Mouse (Mus musculus) retina, postnatal 1 day (tissue): ENCODE measurements around the gene Rbak.
"Not testable (repeated sequence)": the region's sequence is repeated elsewhere in the genome, so short reads cannot be mapped to it uniquely, and the experiment has no call there.

Experiments
- DNase-seq: peaks from one replicate; pipeline ENCODE4 v3.0.0-alpha.2; 2012

The Rbak gene

DNA sequence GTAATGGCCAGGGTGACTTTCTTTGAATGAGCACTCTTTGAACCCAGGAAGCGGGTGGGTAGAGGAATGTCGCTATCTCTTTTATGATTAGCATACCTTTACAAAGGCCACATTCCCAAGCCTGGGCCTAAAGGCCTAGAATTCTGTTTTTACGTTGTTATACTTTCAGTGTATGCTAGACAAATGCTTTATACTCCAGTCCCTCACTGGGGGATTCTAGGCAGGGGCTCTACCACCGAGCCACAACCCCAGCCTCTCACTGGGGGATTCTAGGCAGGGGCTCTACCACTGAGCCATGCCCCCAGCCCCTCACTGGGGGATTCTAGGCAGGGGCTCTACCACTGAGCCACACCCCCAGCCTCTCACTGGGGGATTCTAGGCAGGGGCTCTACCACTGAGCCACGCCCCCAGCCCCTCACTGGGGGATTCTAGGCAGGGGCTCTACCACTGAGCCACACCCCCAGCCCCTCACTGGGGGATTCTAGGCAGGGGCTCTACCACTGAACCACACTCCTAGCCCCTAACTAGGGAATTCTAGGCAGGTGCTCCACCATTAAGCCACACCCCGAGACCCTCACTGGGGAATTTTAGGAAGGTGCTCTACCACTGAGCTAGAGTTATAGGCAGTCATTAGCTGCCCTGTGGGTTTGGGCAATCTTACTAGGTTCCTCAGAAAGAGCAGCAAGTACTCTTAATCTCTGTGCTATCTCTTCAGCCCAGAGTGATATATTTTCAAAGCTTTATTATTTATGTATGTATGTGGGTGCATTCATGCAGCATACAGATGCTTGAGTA, 46.2 kb downstream of the Rbak start:
- DNase-seq: not testable (repeated sequence)

DNA sequence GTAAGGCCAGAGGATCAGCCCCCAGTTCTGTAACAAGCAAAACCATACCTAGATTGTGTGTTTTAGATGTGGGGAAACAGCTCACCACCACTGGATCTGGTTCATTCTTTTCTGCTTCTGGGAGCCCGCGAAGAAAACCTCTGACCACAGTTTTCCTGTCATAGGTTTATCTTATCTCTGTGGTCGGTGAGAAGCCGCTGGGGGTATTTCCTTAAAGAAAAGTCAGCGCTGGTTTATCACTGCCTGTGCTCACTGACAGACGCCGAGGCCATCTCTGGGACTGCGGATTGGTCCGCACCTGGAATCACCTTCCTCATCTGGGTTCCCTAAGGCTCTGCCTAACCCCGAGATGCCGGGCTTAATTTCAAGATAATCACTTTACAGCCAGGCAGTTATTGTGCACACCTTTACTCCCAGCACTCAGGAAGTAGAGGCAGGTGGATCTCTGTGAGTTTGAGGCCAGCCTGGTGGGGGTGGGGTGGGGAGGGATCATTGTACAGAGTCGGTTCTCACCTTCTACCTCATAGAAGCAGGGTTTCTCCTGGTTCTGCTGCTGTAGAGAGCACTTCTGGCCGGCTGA, 47.5 kb downstream of the Rbak start:
- DNase-seq: no peak

DNA sequence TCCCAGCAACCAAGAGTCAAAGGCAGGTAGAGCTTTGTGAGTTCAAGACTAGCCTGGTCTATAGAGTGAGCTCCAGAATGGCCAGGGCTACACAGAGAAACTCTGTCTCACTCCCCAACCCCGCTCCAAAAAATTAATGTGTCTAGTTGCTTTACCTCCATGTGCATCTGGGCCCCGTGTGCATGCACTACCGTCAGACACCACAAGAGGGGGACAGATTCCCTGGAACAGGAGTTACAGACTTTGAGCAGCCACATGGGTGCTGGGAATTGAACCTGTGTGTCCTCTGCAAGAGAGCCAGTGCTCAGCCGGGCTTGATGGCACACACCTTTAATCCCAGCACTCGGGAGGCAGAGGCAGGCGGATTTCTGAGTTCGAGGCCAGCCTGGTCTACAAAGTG, 50.2 kb downstream of the Rbak start:
- DNase-seq: peak; percentile 34

DNA sequence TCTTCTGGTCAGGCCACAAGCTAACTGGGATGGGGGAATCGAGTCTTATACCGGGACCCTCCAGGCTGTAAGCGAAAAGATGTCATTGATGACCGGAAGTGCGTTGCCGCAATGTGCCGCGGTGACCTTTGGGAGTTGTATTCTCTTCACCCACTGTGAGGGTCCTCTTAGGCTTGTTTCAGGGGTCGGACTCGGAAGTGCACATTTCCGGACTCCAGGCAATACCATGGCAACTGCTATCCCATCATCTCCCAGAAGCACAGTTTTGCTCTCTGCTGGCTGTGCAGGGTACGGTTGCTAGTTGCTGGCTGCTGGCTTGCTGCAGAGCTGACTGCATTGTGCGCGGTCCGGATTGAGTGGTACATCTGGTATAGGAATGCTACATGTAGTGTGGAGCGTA, 51.5 kb downstream of the Rbak start:
- DNase-seq: no peak

DNA sequence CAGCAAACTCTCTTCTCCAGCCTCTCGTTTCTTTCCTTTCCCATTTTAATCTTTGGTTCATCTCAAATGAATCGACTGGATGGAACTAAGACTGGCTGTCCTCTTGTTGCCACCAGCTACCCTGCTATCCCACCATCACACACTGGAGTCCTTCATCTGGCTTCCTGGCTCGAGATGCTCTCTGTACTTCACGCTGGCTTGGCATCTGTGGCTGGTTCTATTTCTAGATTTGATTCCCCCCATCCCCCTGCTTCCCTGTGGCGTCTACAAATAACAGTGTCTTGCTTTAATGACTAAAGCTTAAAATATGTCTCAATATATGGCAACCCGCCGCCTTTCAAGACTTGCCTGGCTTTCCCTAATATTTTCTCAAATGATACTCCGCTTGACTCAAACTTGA, 52.7 kb downstream of the Rbak start:
- no peak for DNase-seq

DNA sequence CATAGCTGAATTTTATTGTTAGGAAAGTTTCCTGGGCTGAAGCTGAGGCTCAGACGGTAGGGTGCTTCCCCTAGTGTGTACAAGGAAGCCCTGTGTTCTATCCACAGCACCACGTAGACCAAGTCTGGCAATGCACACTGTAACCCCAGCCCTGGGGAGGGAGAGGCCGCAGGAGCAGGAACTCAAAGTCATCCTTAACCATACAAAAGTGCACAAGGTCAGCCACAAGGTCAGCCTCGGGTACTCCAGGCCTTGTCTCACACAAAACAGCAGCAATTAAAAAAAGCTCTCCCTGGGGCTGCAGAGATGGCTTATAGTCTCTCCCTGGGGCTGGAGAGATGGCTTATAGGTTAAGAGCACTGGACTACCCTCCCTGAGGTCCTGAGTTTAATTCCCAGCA, 53.7 kb downstream of the Rbak start:
- no peak for DNase-seq

DNA sequence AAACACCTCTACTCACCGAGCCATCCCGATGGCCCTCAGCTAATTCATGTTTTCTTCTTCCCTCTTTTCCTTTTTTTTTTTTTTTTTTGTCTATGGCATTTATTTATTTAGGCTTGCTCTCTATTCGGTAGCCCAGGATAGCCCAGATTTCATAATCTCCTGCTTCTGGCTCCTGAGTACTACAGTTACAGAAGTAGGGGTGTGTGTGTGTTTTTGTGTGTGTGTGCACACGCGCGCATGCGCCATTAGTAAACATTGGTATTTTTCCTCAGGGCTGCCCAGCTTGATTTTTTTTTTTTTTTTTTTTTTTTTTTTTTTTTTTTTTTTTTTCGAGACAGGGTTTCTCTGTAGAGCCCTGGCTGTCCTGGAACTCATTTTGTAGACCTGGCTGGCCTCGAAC, 54.5 kb downstream of the Rbak start:
- DNase-seq: no peak

DNA sequence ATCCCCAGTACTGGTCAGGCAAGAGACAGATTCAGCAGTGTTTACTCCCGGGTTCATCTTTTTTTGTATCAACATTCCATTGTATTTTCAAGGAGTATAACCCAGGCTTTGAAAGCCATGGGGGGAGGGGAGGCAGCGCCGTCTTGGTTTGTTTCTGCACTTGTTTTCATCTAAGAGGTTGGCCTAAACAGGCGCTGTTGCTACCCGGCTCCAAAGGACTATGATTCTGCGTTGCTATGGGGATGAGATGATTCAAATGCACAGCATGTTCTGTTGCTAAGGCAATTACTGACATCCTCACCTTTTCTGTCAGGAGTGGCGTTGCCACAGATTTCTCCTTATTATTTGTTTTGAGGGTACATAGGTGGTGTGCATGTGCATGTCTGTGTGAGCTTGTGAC, 55.0 kb downstream of the Rbak start:
- peak; percentile 19 for DNase-seq

DNA sequence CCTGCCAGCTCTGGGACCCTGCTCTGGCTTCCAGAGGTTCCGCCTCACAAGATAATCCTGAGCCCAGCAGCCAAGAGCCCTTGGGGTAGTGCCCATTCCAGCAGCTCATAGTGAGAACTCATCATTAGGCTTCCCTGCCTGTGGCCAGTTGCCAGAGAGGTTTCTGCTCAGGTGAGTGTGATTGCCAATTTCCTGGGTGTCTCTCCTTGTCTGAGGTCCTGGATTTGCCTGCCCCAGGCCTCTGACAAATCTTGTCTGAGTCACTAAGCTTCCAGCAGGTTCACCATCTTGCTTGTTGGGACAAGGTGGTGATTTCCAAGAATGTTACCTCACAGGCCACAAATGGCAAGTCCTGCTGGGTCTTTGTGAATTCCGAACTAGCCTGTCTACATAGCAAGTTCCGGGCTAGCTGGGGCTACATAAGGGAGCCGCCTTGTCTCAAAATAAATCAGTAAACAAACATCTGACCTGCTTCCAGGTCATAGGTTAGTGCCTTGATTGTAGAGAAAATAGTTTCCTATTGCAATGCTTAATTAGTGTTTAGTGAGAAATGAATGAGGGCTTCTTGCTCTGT, 55.7 kb downstream of the Rbak start:
- no peak for DNase-seq

DNA sequence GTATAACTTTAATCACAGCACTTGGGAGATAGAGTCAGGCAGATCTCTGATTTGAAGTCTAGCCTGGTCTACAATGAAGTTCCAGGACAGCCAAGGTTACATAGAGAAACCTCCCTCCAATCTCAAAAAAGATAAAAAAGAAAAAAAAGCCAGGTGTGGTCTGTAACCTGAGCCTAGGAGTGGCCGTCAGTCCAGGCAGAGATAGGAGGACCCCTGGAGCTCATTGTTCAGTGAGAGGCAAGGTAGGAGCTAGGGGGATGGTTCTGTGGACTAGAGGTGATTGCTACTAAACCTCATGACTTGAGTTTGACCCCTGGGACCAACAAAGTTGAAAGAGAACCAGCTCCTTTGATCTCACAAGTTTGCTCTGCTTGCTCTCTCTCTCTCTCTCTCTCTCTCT, 57.9 kb downstream of the Rbak start:
- DNase-seq: no peak
